Mouse (Mus musculus) forelimb bud, embryonic 11.5 days (tissue): ENCODE data around the gene Gpatch3.
A peak's percentile ranks its signal among the peaks of the same experiment; 100 is the strongest.

Source experiments
- DNase-seq: peaks from one replicate; pipeline ENCODE4 v3.0.0-alpha.2; 2012; ENCODE audit warnings: low read depth, low spot score

Gpatch3 gene

GRCm38 (mm10) chr4:133619473-133620136, 45.1 kb downstream of the Gpatch3 start:
- DNase-seq: no peak

GRCm38 (mm10) chr4:133620668-133621067, 46.1 kb downstream of the Gpatch3 start:
- DNase-seq: no peak

- no peak for DNase-seq
Measured at GRCm38 (mm10) chr4:133622161-133622695, 47.7 kb downstream of the Gpatch3 start.

GRCm38 (mm10) chr4:133624830-133625229, 50.3 kb downstream of the Gpatch3 start:
- DNase-seq: no peak

- no peak for DNase-seq
Measured at GRCm38 (mm10) chr4:133625621-133626071, 51.1 kb downstream of the Gpatch3 start.

GRCm38 (mm10) chr4:133626221-133626620, 51.7 kb downstream of the Gpatch3 start:
- no peak for DNase-seq

GRCm38 (mm10) chr4:133626621-133627020, 52.1 kb downstream of the Gpatch3 start:
- no peak for DNase-seq

- no peak for DNase-seq
Measured at GRCm38 (mm10) chr4:133627039-133627438, 52.5 kb downstream of the Gpatch3 start.

- no peak for DNase-seq
Measured at GRCm38 (mm10) chr4:133628517-133628916, 54.0 kb downstream of the Gpatch3 start.

GRCm38 (mm10) chr4:133629191-133629590, 54.6 kb downstream of the Gpatch3 start:
- no peak for DNase-seq

- no peak for DNase-seq
Measured at GRCm38 (mm10) chr4:133630326-133630920, 55.9 kb downstream of the Gpatch3 start.

- DNase-seq: no peak
Measured at GRCm38 (mm10) chr4:133631071-133631768, 56.7 kb downstream of the Gpatch3 start.

- no peak for DNase-seq
Measured at GRCm38 (mm10) chr4:133631769-133632411, 57.3 kb downstream of the Gpatch3 start.

GRCm38 (mm10) chr4:133632483-133633327, 58.2 kb downstream of the Gpatch3 start:
- no peak for DNase-seq

GRCm38 (mm10) chr4:133633332-133634042, 58.9 kb downstream of the Gpatch3 start:
- DNase-seq: peak; percentile 75
